Mouse (Mus musculus) thymus, postnatal 10 days (tissue): ENCODE measurements around the gene Rnf19b.

Experiments used
- DNase-seq, 2 experiments: peaks; one replicate each; pipeline ENCODE4 v3.0.0; 2021; ENCODE audit warnings: low spot score in 2 of 2

Rnf19b gene

GRCm38 (mm10) chr4:129079126-129079525, 21.1 kb downstream of the Rnf19b start:
- DNase-seq, result no peak

GRCm38 (mm10) chr4:129081041-129081440, 23.0 kb downstream of the Rnf19b start:
- no peak for DNase-seq

DNA sequence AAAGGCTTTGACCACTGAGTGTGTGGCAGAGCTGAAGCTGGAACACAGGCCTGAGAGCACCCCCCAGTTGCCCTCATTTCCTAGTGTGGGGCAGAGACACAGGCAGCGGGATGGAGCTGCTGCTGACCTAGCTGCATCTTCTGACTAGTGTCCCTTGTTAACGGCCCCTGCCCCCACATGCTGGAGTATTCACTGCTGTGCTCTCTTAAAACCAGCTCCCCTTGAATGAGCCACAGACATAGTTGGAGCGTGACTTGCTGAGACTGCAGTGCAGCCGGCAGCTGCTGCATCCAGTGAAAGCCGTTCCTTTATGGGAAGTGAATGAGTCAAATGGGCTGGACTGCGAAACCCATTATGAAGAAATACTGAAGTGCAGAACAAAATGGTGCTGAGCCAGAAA, 23.4 kb downstream of the Rnf19b start:
- no peak for DNase-seq

GRCm38 (mm10) chr4:129081939-129082338, 23.9 kb downstream of the Rnf19b start:
- no peak for DNase-seq

- peak; percentile 15 to 55 for DNase-seq
Observed at GRCm38 (mm10) chr4:129082379-129083115, 24.5 kb downstream of the Rnf19b start.

- no peak for DNase-seq
Observed at GRCm38 (mm10) chr4:129084896-129085295, 26.8 kb downstream of the Rnf19b start.

DNA sequence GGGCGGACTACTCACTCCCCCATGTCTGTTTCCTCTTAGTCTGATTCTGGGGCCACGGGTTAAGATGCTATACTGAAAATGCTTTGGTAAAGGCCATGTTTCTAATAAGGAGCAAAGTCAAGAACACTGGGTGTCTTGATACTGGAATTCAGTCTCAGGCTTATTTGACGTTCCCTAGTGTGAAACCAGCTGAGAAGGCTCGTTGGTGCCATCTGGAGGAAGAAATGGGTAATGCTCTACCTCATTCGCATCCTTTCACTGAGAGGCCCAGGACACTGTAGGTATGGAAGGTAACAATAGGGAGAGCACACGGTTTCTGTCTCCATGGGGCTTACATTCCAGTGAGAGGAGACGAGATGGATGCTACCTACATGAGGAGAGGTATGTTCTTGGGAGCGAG, 28.0 kb downstream of the Rnf19b start:
- DNase-seq, result peak; percentile 27 to 72

DNA sequence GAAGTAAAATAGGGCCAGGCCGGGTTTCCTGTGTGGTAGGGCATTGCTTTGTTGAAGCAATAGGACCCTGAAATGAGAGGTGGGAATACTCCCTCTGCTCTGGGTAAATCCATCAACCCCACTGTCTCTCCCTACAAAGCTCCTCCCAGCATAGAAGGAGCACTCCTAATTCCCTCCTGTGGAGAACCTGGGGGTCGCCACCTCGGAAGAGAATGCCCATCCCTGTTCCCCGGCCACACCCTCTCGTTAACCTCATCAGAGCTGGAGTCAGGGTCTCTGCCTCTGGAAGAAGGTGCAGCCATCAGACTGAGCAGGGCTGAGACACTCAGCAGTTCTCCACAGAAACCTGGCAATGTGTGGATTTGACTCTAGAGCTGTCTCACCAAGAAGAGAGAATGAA, 29.8 kb downstream of the Rnf19b start:
- no peak for DNase-seq

- DNase-seq, result no peak
Observed at GRCm38 (mm10) chr4:129095276-129095675, 37.2 kb downstream of the Rnf19b start.

DNA sequence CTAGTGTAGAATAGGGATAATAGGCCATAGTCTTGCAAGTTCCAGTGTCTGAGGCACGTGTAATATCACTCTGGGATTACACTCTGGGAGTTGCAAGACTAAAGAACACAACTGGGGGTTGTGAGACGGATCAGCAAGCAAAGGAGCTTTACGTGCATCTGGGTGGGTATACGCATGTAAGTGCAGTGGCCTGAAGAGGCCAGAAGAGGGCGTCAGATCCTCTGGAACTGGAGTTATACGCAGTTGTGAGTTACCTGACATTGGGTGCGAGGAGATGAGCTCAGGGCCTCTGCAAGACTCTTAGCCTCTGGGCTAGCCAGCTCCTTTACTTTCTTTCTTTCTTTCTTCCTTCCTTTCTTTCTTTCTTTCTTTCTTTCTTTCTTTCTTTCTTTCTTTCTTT, 38.9 kb downstream of the Rnf19b start:
- no peak for DNase-seq

GRCm38 (mm10) chr4:129102133-129102829, 44.2 kb downstream of the Rnf19b start:
- DNase-seq, result no peak

GRCm38 (mm10) chr4:129105356-129105755, 47.3 kb downstream of the Rnf19b start, which contains the start of gene Tmem54:
Gene Tmem54, plus strand, starts transcription at chr4:129105548.
- DNase-seq, result no peak

DNA sequence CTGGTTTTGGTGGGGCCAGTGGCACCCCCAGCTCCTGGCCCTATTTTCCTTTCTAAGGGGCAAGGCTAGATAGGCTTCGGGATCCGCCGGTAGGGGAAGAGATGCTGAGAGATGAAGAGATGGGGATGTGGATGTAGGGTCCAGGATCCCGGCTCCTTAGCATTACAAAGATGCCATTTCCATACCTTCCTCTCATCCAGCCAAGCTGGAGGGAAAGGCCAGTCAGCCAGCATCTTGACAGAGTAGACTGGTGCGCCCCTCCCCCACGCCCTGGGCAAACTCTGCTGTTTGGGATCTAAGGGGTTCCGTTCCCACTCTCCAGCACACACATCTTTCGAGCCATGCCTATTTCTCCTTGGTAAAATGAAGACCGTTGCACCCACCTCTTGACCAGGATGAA, 48.0 kb downstream of the Rnf19b start:
- DNase-seq, result no peak

GRCm38 (mm10) chr4:129107348-129107899, 49.4 kb downstream of the Rnf19b start:
- DNase-seq, result no peak

GRCm38 (mm10) chr4:129108624-129109023, 50.6 kb downstream of the Rnf19b start:
- no peak for DNase-seq

GRCm38 (mm10) chr4:129110804-129111203, 52.7 kb downstream of the Rnf19b start:
- DNase-seq, result no peak

- no peak for DNase-seq
Observed at GRCm38 (mm10) chr4:129111350-129111749, 53.3 kb downstream of the Rnf19b start.

DNA sequence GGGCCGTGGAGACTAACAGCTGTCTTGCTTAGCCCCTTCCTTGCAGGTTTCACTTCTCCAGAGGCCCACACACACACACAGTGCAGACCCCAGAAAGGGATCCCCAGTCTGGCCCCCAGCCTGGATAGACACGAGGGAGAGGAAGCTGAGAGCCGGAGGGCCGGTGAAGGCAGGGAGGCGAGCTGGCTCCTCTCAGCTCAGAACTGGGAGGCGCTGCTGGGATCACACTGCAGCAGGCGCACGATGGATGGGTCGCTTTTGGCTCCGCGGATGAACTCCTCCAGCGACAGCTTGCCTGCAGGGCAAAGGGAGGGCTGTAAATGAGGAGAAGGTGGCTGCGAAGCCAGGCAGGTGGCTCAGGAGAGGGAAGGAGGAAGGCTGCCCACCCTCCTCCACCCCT, 54.2 kb downstream of the Rnf19b start:
- no peak for DNase-seq

GRCm38 (mm10) chr4:129113083-129113988, 55.3 kb downstream of the Rnf19b start:
- DNase-seq, result peak; percentile 50 to 59

DNA sequence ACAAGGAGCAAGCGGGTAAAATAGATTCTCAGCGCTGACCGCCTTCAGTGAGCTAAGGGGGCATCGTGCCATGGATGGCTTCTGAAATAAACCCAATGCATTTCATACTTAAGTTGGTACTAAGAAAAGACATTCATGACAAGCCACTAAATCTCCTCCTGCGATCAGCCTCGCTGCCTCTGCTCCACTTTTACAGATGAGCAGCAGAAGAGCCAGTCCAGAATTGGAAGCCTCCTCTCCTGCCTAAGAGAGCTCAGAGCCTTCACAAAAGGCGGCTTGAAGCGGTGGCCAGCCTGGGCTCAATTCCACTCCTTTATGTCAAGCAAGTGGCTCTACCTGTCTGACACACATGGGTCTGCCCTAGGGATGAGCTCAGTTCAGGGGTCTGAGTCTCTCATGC, 58.6 kb downstream of the Rnf19b start:
- DNase-seq, result no peak

- DNase-seq, result no peak
Observed at GRCm38 (mm10) chr4:129117720-129118510, 59.8 kb downstream of the Rnf19b start.
